Mouse (Mus musculus) layer of hippocampus, postnatal 36 days (tissue): Measurements from ENCODE around the gene Rmnd1. TPM values are rescaled to one million over a fixed set of nuclear protein-coding genes. Genes with fewer than 3 reads are reported as not detected.
"Not testable (repeated sequence)": the region's sequence is repeated elsewhere in the genome, so short reads cannot be mapped to it uniquely, and the experiment has no call there.

Experiments
- DNase-seq, 2 experiments: peaks; one replicate each; pipeline ENCODE4 v3.0.0; 2022
- total RNA-seq, 2 experiments: library from RNA; stranded (reverse); gene quantifications; 2 replicates each; pipeline ENCODE4 v1.2.3; 2021

Rmnd1 gene
- 10 to 100 TPM; 39.5 to 40.6 TPM for total RNA-seq

DNA sequence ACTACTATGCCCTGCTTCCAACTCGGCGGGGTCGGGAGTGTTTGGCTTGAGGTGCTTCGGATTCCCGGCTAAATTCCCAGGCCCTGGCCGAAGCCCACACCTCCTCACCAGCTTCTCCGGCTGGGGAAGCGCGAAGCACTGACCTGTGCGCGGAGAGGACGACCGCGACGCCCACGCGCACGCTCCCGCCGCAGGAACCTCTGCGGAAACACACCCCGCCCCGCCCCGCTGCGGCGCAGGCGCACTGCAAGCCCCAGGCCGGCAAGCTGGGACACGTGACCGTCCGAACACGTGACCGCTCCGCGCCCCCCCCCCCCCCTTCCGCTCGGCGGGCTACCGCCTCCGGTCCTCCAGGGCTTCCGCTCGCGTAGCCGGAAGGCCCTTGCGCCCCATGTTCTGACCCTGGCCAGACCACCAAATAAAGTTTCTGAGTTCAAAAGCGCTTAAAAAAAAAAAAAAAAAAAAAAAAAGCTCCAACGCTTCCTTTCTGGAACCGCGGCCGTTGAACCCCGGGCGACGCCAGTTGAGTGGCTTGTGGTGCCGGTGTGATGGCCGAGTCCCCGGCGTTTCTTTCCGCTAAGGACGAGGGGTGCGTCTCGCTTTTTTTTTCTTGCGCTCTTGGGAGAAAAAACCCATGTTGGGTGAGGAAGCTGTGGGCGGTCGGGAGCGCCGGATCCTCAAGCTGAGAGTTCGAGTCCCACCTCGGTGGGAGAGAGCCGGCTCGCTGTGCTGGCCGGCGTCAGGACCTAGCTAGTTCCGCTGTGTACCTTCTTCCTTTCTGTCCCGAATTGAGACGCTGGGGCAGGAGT, at the start of gene Rmnd1, which contains the start of gene Armt1:
Gene Rmnd1 (minus strand): TSS at position 266 of the 809 bp plus-strand sequence.
Gene Armt1 (plus strand): TSS at position 345 of the 809 bp plus-strand sequence.
- peak; percentile 93 to 94 for DNase-seq

DNA sequence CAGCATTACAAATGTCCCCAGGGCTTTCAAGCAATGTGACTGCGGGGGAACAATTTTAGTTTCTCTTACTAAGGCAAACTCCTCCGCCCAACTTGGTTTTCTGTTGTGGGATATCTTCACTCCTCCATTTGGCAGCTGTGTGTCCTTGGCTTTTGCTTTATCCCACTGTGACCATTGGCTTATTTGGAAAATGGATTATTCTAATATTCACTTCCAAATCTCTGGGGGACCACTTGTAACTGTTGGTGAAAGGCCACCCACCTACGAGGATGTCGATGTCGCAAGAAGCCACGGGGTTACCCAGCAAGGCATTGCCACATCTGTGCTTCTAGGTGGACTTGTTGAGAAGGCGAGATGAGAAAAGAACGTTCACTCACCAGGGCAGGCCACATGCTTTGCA, 49.5 kb upstream of the Rmnd1 start:
- no peak for DNase-seq

DNA sequence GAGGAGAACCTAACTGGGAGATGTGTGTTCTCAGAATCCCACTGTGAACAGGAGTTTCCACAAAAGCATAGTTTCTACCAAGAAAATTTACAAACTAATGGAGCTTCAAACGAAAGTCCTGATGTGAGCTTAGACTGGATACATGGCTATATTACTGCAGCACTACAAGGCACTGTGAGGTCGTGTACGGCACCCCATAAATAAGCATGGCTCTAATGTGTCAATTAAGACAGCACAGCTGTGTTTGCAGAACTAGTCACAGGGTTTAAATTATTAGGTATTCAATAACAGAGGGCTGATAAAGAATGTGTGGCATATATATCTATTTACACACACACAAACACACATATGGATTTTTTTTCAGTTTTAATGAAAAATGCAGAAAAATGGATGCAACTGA, 48.7 kb upstream of the Rmnd1 start:
- no peak for DNase-seq

DNA sequence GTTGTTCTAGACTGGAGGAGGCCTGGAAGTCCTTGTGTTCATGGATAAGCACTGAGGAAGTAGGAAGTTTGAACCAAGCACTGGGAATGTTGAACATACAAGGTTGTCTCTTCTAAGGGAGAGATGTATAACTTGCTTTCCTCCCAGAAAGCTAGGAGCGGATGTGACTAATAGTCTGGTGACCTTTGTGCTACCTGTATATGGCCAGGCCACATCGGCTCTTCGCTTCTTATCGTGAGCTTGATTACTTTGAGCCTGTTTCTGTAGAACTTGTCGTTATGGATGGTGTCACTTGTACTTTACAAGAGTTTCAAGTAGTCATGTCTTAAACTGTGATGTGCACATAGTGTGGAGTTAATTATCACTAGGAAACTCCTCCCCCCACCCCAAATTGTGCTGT, 44.4 kb upstream of the Rmnd1 start:
- DNase-seq: no peak

DNA sequence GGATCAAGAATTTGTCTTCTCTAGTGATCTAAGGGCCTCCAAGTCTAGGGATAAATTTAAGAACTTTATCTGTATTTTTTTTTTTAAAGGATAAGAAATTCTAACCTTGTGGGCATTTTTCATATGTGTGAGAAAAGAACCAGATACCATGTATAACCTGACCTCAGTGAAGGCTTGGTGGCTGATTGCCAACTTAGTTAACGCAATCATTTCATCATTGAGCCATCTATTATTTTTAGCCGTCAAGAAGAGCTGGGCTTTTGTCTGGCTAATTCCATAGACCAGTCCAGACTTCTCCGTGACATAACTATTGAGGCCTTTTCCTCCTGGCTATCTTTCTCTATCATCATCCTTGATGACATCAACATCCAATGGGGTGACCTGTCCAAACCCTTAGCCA, 43.2 kb upstream of the Rmnd1 start:
- DNase-seq: no peak

DNA sequence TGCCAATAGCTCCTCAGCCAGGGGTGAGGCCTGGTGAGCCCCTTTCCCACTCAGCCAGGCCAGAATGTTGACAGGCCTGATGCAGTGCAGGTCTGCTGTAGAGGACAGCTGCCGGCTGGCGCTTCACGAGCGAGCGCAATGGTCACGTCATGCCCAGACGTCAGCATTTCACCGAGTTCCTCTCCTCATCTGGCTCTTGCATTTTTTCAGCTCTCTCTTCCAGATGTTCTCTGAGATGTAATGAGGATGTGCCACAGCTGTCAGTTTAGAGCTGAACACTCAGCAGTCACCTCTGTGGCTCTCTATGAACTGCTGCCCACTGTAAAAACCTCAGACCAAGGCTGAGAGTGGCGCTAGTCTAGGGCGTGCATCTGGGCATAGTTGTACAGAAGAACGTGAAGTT, 41.4 kb upstream of the Rmnd1 start:
- no peak for DNase-seq

DNA sequence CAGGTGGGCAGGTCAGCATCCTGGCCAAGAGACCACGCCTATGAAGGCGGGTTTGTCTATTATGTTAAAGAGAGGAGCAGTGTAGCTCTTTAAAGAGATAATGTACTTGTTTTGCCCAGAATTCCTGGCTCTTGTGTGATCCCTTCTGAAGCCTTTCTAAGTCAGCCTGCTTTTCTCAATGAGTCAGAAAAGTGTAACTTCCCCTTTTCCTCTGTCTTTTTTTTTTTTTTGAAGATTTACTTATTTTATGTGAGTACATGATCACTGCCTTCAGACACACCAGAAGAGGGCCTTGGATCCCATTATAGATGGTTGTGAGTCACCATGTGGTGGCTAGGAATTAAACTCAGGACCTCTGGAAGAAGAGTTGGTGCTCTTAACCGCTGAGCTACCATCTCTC, 37.2 kb upstream of the Rmnd1 start:
- no peak for DNase-seq

DNA sequence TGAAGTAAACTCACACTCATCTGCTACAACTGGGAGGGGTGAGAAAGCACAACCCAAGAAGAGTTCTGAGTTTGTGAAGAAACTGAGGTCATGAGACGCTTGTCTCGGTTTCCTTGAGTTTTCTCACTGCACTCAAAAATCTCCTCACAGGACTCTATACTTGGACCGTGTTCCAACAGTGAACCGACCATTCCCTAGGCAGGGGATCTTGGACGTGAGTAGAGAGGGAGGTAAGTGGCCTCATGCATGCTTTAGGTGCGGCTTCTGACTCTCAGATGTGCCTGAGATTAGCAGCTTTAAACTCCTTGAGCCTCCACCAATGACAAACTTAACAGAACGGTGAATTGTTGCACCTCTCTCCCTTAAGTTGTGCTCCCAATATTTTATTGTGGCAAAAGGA, 33.6 kb upstream of the Rmnd1 start:
- no peak for DNase-seq

DNA sequence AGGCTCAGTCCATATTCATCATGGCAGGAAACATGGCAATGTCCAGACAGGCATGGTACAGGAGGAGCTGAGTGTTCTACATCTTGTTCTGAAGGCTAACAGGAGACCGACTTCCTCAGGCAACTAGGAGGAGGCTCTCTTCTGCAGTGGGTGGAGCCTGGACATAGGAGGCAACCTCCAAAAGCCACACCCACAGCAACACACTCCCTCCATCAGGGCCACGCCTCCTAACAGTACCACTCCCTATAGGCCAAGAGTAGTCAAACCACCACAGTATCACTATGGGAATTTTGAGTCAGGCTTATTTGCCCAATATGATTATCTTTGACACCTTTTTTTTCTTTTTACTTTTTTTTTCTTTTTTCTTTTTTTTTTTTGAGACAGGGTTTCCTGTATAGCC, 28.0 kb upstream of the Rmnd1 start:
- DNase-seq: no peak

DNA sequence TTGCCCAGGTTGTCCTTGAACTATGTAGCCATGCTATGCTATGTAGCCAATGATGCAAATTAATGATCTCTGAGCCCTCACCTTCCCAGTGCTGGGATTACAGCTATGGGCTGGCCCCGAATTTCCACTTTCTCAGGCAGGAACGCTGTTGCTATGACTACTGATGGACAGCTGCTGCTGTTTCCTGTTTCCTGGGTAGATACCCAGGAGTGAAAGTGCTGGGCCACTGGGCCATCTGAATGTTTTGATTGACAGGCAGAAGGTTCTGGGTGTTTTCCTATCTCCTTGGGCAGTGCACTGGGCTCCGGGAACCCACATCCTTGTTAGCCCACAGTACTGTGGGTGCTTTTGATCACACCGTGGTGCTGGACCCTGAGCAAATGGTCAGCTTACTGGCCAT, 24.2 kb upstream of the Rmnd1 start:
- DNase-seq: no peak

DNA sequence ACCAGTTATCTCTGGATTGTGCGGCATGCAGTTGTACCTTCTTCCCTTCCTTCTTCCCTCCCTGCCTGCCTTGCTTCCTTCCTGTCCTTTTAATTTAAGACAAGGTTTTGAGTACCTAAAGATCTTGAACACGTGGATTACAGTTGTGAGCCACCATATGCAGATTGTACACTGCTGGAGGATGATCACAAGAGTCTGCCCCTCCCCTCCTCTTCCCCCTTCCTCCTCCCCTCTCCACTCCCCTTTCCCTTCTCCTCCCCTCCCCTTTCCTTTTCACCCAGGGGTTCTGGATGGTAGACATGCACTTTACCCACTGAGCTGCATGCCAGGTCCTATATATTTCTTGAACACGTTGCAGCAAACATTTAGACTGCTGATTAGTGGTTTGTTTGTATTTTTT, 3.2 kb upstream of the Rmnd1 start:
- DNase-seq: no peak

DNA sequence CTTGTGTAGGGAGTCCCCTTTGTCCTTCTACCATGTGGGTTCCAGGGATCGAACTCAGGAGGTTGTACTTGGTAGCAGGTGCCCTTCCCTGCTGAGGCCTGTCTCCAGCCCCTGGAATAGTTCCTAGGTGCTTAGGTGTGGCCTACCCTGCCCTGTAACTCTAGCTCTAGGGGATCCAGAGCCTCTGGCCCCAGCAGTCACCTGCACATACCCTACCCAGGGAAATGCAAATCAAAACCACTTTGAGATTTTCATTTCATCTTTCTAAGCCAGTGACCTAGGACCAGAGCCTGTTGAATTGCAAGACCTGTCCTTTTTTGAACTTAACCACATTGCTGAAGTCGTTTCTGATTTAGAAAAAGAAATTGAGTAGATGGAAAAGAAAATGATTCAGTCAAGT, 1.7 kb upstream of the Rmnd1 start:
- not testable (repeated sequence) for DNase-seq

DNA sequence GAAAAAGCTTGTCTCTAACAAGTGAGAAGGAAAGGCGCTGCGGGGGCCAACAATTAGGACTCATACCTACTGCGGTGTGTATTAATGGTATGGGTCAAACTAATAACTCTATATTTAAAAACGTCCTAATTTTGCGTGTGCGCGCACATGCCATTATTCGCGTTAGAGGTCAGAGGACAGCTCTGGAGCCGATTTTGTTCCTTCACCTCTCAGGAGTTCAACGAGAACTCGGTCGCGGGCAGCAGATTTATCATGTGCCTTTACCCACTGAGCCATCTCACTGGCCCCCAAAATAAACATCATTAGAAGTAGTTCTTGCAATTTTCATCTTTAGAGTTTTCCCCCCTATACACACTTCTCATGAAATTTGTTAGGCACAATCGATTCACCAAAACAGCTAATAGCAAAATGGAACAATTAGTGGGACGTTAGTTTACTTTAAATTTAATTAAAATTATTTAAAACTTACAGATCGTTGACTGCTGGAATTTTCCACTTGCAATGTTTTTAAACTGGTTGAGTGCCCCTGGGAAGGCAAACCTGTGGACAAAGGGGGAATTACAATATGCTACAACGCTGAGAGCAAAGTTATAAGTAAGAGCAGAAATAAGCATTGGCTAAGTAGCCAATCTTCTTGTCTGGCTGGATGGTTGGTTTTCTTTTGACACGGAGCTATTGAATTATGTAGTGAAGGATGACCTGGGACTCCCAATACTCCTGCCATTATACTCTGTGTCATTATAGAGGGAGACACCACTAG, 988 bp upstream of the Rmnd1 start:
- DNase-seq: no peak

DNA sequence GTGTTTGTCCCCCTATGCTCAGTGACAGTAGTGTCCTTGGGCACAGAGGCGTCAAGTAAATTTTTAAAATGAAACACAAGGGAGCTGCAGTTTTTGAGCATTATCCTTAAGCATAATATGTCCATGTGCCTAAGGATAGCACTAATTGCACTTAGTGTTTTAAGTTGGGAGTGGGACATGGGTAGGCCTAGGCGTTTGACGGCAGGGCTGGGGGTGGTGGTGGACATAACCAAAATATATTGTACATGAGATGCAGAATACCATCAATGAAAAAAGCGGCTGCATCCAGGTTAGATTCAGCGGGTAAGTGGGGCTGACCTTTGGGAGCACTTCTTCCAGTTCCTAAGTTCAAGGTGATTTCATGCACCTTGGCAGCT, 454 bp downstream of the Rmnd1 start:
- no peak for DNase-seq

DNA sequence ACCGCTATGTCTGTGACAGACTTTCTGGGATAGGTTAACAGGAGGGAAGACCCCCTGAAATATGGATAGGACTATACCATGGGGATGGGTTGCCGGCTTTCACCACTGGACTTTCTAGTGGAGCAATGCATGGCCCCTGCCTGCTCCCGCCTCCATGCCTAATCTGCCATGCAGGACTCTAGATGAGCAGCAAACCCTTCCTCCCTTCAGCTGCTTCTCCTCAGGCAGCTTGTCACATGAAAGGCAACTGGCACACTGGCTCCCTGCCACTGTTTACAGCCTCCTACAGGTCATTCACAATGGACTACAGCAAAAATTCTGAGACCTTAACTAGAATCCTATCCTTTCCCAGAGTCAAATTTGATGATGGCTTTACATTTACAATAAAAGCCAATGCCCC, 1.4 kb downstream of the Rmnd1 start:
- DNase-seq: no peak

DNA sequence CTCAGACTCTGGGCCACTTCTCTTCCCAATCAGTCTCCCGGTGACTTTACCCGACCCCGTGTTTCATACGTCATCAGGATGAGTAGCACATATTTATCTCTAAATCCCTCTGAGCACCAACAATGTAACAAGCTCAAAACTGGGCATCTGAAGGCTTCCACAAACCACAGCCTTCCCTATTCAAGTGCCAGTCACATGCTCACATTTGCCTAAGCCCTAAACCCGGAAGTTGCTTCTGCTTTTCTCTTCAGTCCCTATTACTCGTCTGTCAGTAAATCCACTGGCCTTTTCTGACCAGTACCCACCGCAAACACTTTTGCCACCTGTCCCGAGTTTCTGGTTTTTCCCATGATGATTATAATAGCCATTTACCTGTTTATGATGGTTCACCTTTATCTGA, 1.8 kb downstream of the Rmnd1 start:
- DNase-seq: no peak

DNA sequence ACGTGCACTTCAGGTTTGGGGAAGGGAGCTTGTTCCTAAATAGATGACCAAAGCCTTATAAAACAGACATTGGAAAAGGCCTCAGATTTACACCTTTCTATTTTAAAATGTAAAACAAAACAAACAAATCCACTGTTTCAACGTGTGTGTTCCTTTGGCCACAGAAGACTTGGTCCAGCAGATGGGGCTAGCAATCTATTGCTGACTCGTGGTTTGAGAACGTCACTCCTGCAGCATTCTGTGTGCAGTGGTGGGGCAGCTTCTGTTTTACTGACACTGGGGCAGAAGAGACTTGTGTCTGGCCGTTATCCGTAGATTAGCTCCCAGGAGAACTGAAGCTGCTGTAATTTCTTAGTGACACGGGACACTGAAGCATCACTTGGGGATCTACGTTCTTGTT, 6.9 kb downstream of the Rmnd1 start:
- no peak for DNase-seq

DNA sequence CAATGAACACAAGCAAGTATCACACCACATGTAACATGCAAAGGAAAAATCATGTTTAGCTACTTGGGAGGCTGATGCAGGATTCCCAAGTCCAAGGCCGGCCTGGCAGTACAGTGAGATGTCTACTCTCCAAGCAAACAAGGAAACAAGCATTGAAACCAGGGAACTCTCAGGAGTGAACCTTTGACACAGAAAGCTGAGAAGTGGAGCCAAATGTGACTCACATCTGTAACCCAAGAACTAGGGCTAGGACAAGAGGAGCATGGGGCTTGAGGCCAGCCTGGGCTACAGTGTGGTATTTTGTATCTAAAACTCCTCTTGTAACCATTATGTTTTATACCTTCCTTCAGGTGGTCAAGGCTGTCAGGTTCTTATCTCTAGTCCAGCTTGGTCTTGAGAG, 25.0 kb downstream of the Rmnd1 start:
- DNase-seq: no peak

DNA sequence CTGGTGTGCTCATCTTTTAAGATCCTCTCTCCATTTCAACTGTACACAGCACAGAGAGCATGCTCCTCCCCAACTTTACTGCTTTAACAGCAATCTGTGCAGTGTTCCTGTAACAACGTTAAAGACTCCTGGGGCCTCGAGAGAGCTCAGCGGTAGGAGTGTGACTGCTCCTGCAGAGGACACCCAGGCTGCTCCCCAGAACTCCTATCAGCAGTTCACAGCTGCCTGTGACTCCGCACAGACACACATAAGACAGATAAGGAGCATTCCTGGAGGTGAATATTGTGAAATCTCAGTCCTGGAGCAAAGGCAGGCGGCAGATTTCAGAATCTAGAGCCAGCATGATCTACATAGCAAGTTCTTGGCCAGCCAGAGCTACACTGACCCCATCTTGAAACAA, 26.7 kb downstream of the Rmnd1 start:
- DNase-seq: no peak

DNA sequence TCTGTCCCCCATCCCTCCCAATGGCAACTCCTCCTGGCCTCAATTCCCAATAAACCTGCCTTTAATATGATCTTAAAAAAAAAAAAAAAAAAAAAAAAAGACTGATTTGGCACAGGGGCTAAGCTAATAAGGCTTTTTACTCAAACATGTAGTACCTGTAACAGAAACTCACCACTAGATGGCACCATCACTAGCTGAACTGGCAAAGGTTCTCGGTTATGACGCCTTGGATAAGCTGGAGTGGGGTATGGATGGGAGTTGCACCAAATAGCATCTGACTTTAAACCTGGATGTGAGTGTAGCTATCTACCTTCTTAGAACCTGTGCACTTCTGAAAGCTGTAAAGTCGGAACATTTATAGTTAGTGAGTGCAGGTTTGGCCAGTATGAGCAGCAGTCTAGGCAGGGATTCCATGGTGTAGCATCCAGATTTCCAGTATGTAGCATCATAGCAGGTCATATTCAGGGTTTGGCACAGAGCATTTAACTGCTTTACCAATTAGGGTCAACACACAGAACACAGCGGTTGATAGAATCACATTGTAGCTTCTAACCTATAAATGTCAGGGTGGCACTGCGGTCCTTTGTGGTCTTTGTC, 27.2 kb downstream of the Rmnd1 start:
- DNase-seq: no peak

DNA sequence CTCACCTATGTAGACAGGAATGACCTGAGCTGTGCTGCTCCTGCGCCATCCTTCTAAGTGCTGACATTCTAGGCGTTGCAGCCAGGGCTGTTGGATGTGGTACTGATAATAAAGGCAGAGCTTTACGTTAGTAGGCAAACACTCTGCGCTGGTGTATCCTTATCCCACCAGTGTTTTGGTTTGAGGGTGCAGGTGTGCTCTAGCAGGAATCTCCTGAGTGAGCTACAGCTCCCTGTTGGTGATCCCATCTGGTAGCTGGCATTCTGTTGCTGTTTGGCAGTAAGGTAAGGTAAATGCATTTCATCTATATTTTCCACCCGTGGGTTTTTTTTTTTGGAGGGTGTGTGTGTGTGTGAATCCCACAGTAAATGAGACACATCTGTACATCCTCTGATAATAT, 34.1 kb downstream of the Rmnd1 start:
- no peak for DNase-seq

DNA sequence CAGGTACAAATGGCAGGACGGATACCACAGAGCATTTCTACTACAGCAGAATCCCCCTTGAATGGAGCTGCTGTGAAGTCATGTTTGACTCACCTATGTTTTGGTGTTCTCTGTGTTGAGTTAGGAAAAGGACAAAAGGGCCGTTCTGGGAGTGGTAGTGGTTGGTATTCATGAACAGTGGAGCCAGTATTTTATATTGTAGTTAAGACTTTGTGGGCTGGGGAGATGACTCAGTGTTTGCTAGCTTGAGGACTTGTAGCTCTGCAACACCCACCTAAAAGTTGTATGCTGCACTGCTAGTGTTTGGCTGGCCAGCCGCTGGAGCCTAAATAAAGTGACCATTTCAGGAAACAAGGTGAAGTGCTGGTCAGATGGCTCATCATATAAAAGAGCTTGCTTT, 36.9 kb downstream of the Rmnd1 start:
- DNase-seq: no peak

DNA sequence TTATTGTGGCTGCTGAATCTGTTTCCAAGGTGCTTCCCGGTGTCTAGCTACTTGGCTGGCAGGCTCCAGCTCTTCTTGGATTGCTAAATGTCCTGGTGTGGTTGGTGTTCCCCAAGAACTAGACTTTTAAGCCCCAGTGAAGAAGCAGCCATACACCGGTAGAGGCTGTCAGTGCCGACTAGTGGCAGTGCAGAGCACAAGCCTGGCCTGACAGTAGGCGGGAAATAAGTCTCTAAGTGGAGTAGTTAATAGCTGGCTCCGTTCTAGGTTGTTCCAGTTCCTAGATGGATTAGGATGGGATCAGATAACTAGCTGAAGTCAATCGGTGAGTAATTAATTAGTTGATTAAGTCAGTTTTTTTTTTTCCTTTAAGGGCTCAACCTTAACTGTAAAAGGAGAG, 40.3 kb downstream of the Rmnd1 start:
- no peak for DNase-seq

DNA sequence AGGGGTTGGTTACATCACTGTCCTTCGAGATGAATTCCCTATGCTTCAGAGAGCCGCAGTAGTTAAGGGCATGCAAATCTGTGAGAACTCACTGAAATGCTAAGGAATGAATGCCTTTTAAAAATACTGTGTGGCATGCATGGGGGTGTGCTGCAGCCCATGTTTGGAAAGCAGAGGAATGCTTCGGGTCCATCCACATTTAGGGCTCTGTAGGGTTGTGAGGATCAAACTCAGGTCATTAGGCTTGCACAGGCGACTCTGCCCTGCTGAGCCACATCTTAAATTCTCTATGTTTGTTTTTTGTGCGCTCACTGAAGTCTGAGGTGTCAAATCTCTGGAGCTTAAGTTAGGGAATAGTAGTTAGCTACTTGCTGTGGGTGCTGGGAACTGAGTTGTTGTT, 41.1 kb downstream of the Rmnd1 start:
- DNase-seq: no peak
